Comparison of ENCODE assay signal across 7 mouse cellular contexts in the genomic region with DNA sequence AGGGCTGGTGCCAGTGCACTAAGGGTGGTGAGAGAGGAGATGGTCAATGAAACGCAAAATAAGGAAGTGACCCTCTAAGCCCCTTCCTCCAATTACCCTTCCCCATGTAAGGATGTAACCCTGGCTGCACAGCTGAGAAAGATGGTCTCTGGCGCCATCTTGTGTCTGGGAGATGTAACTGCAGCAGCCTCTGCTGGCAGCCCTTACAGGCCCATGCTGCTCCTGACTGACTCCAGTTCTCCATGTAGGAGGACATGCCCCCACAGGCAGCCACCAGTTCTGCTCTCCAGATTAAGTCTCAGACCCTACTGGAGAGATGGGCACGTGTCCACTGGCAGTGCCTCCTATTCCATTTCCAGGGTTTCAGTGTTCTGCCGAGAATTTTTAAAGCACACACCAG. TPM values are rescaled to one million over a fixed set of nuclear protein-coding genes. Genes with fewer than 3 reads are reported as not detected.
DNase-seq lines count a peak whose midpoint lies in the region; ATAC-seq and TF ChIP-seq lines count a peak whose summit lies in the region.

No protein-coding gene starts in this region.

- no peak overlapping the region for H3K27ac ChIP-seq in gastrocnemius, adult 2 months

- peak; percentile 60 to 88 for DNase-seq in adrenal gland, adult (ENCODE audit: inconsistent age in 2 of 2, low spot score in 1 of 2)
- DNase-seq in gastrocnemius, adult 2 months = peak; percentile 67
- peak; percentile 77 for DNase-seq in induced T-regulatory cell, adult 2 months (ENCODE audit: low read depth)
- DNase-seq in left cerebral cortex, postnatal 10 days (ENCODE audit: extremely low spot score in 1 of 2, low spot score in 2 of 2) = peak; percentile 63 to 67
- DNase-seq in right cerebral cortex, postnatal 25 days = peak; percentile 68

- intact Hi-C loops in gastrocnemius, adult 2 months (cut with DNase I) = loop anchor here (5.0 kb wide), 1 partner anchor 458 kb away; the partner anchor contains the start of gene Tgfb1i1
- intact Hi-C loops in left cerebral cortex, postnatal 10 days (cut with DNase I) = no loop called here

- no peak; the same call in none of the 2 replicates for TF ChIP-seq CTCF in gastrocnemius, adult 2 months (IDR thresholded peaks at IDR 0.05)

- H3K4me3 ChIP-seq in gastrocnemius, adult 2 months = no peak overlapping the region

- ATAC-seq in common myeloid progenitor, adult 5-6 weeks (replicated peaks; ENCODE audit: low read depth, poor library complexity, severe bottlenecking) = peak; percentile 92
- peak; percentile 78 for ATAC-seq in megakaryocyte-erythroid progenitor cell, adult 5-6 weeks (replicated peaks; ENCODE audit: low FRiP score, low TSS enrichment, poor library complexity, severe bottlenecking)

RNA-seq across cellular contexts. Expression of gene Mcmbp, which starts 34.6 kb away (rescaled TPM):
- total RNA-seq in common myeloid progenitor, adult 5-6 weeks (2017) = 60.4 and 61.4 TPM in 2 replicates
- 10 to 100 TPM; 17.1 to 19.4 TPM for total RNA-seq in gastrocnemius, adult 2 months (2021)
- total RNA-seq in left cerebral cortex, postnatal 10 days (2021) = 10 to 100 TPM; 27.5 to 27.7 TPM
- total RNA-seq in megakaryocyte-erythroid progenitor cell, adult 5-6 weeks (2014; fragmentation: Nextera tagmentation) = 46.5 and 58.2 TPM in 2 replicates
- total RNA-seq in megakaryocyte-erythroid progenitor cell, adult 5-6 weeks (2017) = 38.7 and 52.8 TPM in 2 replicates

RNA-seq across cellular contexts. Expression of gene Sec23ip, which starts 39.0 kb away (rescaled TPM):
- total RNA-seq in common myeloid progenitor, adult 5-6 weeks (2017) = 43.9 and 55.6 TPM in 2 replicates
- total RNA-seq in gastrocnemius, adult 2 months (2021) = 10 to 100 TPM; 22.7 to 23.5 TPM
- 10 to 100 TPM; 34.5 to 39.2 TPM for total RNA-seq in left cerebral cortex, postnatal 10 days (2021)
- total RNA-seq in megakaryocyte-erythroid progenitor cell, adult 5-6 weeks (2014; fragmentation: Nextera tagmentation) = 42.1 and 59.2 TPM in 2 replicates
- 52.8 and 66.1 TPM in 2 replicates for total RNA-seq in megakaryocyte-erythroid progenitor cell, adult 5-6 weeks (2017)
